Mouse (Mus musculus) olfactory bulb, adult 2 months (tissue): ENCODE measurements around the gene Zmym2.

Source experiments
- CTCF ChIP-seq: fragments of 200-500 bp; IDR thresholded peaks from 2 replicates; pipeline ENCODE4 v1.5.1; 2012; ENCODE audit warnings: low read depth, mild to moderate bottlenecking, low read length, moderate library complexity; ENCODE audit not compliant: insufficient read depth
- POLR2A ChIP-seq: fragments of 200-500 bp; IDR thresholded peaks from 2 replicates; pipeline ENCODE4 v1.6.1; 2012; ENCODE audit warnings: mild to moderate bottlenecking, low read depth, low read length, moderate library complexity; ENCODE audit not compliant: insufficient read depth

- no peak for TF ChIP-seq CTCF
- TF ChIP-seq POLR2A: no peak
Observed at GRCm38 (mm10) chr14:56918532-56918931, 32.1 kb downstream of the Zmym2 start.
